Mouse (Mus musculus): ENCODE measurements around the gene 2200002D01Rik.

The 2200002D01Rik gene

DNA sequence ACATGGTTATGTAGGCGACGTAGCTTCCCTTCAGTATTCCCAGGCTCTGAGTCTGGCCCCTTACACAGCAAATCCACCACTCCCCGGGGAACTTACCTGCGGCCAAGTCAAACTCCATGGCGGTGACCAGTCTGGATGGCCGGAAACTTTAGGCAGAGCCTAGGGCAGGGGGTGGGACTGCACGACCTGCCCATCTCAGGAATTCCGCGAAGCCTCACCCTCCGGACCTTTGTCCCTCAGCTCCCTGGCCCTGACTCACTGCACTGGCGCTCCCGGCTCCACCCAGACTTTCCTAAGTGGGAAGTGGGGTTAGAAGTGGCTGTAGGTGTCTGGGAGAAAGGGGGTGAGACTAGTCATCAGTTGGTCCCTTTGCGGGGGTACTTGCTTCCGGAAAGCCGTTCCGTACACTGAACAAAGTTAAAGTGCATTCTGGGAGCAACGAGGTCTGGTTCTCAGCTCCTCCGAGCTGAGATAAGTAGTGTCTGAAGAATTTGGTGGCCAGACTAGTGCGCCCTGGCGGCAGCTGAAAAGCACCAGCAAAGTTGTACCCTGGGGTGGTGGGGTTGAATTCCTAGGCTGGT lies at the start of gene 2200002D01Rik:
2200002D01Rik (minus strand) TSS at position 206 of the 581 bp plus-strand sequence.
- DNase-seq, result peak; percentile 72

DNA sequence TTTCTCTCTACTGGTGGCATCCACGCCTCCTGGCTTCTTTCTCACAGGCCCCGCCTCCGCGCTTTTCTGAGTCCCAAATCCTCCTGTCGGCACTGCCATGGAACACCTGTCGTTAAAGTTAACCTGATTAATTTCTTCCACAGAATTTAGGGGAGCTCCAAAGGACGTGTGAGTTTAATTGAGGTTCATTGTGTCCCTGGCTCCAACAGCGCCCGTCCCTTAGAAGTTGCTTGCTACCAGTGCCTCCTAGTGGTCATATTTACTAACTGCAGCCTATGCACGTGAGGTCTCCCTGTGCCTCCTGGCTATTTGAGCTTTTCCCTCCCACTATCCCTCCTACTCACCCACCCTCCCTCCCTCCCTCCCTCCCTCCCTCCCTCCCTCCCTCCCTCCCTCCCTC lies 48.7 kb upstream of the 2200002D01Rik start:
- DNase-seq, result peak; percentile 81

DNA sequence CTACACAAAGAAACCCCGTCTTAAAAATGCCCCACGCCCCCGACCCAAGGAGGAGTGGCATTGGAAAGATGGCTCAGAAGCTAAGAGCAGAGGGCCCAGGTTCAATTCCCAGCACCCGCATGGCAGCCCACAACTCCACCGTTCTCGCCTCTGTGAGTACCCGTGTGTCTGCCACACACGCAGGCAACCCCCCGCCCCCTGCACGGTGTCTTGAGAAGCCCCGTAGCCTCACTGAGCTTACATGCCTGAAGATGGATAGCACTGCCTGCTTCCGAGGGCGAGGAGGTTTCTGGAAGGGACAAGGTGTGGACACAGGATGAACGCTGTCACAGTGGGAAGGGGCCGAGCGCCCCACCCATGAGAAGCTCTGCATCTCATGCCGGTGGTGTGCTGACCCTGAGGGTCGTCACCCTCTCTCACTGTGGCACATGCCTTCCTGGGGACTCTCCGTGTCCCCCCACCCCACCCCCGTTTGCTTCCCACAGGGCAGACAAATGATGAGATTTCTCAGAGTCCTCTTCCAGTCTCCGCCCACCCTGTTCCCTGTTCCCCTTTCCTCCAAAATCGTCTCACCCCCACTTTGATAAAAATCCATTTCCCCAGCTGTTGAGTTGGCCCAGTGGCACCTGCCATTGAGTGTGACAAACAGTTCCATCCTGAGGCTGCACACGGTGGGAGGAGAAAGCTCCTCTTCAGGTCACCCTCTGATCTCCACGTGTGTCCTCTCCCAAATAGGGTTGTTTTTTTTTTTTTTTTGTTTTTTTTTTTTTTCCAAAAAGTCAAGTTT lies 47.8 kb upstream of the 2200002D01Rik start:
- no peak for DNase-seq

DNA sequence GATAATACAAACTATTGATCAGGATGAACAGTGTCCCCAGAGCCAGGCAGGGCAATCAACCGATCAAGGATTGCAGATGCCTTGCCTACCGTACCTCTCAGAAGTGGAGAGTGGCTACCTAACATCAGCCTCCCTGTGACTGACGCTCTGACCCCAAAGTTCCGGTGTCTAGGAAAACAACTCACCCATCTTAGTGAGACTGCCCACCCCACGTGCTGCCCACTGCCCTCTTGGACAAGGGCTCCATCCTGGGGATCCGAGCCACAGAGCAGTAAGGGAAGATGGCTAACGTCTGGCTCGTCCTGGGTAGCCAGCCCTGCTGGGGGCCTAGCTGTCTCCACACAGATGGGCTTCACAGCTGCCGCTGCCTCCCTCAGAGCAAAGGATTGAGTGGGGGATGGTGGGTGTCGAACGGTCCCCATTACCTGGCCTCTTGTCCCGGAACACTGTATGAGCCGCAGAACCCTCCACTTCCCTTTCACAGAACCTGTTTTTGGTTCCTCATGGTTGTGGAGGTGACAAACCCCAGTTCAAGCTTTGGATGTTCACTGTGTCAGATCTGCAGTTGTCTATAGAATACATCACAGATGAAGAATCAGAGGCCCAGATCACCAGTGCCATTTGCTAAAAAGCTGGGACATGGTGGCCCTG lies 46.0 kb upstream of the 2200002D01Rik start:
- no peak for DNase-seq

DNA sequence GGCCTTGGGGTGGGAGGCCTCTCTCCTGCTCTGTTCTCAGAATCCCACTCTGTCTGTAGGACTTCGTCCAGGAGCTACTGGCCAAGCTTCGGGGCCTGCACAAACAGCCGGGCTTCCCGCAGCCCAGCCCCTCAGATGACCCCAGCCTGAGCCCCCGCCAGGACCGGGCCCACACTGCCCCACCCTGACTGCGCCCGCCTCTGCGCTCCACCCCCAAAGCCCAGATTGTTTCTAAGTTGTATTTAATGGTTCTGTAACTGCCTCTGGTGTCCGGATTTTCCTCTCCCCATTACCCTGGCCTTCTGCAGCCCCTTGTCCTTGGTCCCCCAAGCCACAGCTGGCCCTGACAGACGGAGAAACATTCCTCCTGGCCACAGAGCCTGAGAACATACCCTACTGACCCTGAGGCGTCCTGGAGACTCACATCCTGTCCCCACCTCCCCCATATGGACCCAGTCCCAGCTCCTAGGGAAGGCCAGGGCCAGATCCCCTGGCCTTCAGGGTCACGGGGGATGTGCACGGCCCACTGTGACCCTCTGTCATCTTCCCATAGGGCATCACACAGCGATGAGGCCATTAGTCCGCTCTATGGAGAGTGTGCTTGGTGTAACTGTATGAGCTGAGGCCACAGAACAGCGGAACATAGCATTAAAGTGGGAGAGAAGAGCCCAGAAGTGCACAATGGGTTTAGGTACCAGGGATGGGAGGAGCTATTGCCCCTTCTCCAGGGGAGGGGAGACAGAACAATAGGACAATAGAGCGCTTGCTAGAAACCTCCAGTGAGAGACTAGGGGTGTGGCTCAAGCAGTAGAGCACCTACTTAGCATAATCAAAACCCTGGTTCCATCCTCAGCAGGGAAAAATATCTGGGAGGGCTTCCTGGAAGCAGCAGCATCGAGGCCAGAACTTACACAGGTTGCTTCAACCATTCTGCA lies 45.1 kb upstream of the 2200002D01Rik start:
- DNase-seq, result peak; percentile 82

DNA sequence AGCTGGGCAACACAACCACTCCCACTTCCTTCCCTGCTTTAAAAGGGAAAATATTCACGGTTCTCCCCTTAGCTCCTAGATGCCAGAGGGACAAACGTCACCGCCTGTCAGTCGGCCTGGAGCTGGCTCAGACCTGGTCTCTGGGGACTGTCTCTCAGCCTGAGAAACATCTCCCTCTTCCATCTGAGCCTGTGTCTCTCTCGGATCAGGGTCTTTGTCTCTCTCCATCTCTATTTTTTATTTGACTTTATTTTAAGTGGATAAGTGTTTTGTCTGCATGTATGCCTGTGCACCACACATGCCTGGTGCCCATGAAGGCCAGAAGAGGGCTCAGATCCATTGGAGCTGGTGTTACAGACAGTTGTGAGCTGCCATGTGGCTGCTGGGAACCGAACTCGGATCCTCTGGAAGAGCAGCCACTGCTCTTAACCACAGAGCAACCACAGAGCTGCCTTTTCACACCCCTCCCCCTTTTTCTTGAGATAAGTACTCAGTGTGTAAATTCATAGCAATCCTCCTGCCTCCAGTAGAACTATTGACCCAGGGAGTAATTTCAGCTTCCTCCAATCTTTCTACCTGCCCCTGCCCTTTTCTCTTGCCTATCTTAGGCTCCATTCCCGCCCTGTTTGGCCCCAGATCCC lies 44.3 kb upstream of the 2200002D01Rik start:
- DNase-seq, result peak; percentile 53

DNA sequence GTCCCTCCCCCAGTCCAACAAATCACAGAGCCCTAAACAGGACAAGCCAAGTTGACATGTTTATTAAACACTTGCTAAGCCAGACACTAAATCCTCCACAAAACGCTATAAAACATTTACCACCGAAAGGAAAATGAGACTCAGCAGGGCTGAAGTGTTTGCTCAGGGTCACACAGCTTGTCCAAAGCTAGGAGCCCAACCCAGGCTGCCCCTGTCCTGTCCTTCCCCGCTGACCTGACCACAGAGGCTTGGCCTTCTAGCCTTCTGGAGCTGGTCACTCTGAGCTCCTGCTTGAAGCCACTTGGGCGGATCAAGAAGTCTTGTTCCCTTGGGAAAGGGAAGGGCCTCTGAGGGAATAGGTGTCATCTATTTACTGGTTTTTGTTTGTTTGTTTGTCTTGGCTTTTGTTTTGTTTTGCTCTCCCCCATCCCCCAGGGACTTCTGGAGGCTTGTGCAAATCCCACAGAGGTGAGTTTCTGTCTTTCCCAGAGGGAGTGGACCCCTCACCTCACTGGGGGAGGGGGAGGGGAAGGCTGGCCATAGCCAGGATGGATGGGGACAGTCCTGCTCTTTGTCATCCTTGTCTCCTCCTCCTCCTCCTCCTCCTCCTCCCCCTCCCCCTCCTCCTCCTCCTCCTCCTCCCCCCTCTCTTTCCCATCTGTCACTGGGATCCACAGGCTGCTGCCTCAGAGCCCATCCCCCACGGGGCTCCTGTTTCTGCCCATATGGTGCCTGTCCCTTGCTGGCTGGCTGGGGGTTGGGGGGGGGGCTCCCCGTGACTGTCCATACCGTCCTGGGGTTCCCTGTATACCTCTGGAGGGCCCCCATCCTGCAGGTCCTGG lies 43.6 kb upstream of the 2200002D01Rik start:
- DNase-seq, result peak; percentile 64

DNA sequence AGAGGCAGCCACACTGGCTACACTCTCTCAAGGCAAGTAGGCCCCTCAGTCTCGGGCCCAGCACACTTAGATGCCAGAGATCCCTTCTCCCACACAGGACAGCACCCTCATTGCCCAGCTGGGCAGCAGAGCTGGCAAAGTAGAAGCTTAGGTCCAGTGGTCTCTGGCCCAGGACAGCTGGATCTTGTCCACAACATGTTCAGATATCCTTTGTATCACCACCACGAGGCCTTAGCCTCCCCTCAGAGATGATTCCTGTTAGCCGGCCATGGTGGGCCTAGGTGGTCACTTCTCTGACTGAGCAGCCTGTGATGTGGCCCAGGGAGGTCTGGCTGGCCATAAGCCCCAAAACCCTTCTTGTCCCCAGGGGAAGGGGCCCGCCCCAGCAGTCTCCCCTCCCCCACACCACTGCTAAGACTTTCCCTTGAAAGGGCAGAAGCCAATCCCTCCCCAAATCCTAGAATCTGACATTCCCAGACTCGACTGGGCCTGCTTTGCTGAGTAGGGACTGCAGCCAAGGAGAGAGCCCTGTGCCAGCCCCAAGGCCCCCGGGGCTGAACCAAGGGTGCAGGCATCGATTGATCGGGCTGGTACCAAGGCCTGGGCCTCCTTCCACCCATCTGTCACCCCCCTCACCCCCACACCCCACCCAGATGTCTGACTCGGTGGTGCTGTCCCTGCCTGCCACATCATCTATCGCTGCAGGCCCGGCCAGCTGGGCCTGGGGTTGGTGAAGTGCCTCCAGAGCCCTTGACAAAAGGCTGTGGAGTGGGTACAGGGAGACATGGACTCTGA lies 42.6 kb upstream of the 2200002D01Rik start:
- peak; percentile 48 for DNase-seq

DNA sequence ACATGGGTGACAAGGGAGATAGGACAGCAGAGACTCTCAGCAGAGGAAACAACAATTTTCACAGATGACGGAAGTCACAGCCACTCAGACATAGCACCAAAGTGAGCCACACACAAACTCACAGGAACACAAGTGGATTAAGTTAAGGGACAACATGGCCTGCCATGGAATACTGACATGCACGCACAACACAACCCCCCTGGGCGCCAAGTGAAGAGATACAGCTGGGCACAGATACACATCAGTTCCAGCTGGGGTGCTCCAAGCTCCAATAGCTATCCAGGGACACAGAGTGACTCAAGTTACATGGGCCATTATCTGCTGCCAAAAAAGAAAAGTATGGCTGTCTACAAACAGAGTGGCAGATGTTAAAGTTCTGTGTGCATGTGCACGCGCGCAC lies 41.6 kb upstream of the 2200002D01Rik start:
- DNase-seq, result peak; percentile 70

DNA sequence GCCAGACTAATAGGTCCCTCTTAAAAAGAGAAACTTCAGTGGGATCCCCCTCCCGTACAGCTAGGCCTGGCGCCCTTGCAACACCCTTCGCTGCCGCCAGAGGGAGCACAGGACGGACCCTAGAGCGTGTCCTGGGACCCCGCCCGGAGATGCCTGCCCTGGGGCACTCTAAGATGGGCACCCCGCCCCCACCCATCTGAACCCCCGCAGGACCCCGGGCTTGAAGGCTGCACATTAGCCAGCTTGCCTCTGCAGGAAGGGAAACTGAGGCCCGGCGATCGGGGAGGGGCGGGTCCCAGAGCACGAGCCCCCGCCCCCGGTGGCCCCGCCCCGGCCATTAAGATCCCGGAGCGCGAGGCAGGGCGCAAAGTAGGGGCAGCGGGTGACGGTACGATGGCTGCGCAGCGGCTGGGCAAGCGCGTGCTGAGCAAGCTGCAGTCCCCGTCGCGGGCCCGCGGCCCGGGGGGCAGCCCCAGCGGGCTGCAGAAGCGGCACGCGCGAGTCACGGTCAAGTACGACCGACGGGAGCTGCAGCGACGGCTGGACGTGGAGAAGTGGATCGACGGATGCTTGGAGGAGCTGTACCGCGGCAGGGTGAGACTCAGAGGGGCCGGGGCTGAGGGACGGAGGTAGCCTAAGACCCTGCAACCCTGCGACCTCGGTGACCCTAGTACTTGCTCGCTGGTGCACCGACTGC lies 40.8 kb upstream of the 2200002D01Rik start, which contains the start of gene Ppp1r14a:
Ppp1r14a (plus strand) TSS at position 367 of the 697 bp plus-strand sequence.
- peak; percentile 92 for DNase-seq

DNA sequence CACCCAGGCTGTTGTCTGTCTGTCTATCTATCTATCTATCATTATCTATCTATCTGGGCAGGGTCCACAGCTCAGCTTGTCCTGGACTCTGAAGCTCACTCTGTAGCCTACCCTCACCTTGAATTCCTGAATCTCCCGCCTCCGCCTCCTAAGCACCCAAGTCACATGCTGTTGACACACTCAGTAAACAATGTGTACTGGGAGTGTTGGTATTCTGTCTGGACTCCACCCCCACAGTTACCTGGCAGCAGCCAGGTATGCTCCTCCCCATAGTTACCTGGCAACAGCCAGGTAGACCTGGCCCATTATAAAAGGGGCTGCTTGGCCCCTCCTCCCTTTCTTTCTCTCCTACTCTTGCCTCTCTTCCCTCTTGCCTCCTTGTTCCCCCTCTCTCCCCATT lies 39.8 kb upstream of the 2200002D01Rik start:
- no peak for DNase-seq

DNA sequence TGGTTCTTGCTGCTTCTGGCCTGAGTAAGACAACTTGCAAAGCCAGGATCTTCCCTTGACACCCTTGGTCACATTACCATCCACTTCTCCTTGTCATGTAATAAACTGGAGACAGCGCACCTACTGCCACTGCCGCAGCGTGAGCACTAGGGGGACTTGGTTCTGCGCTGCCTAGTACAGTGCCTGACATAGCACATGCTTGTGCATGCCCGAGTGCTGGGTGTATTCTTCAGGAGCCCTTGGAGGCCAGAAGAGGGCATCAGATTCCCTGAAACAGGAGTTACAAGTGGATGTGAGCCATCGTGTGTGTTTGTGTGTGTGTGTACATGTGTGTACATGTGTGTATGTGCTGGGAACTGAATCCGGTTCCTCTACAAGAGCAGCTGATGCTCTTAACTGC lies 39.2 kb upstream of the 2200002D01Rik start:
- no peak for DNase-seq

DNA sequence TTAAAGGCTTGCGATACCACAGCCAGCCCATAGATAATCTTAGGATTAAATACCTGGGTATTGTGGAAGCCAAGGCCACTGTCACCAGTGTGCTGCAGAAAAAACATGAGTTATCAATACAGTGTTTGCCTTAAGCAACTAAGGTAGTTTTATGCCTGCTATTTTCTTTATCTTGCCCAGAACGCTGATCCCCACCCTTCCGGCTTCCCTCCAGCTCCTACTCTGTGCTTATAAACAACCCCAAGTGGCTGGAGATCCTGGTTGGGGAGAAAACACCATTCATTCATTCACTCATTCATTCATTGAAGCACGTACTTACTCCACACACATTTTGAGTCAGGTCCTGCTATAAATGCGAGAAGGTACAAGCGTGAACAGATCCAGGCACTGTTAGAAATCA lies 36.3 kb upstream of the 2200002D01Rik start:
- DNase-seq, result no peak

DNA sequence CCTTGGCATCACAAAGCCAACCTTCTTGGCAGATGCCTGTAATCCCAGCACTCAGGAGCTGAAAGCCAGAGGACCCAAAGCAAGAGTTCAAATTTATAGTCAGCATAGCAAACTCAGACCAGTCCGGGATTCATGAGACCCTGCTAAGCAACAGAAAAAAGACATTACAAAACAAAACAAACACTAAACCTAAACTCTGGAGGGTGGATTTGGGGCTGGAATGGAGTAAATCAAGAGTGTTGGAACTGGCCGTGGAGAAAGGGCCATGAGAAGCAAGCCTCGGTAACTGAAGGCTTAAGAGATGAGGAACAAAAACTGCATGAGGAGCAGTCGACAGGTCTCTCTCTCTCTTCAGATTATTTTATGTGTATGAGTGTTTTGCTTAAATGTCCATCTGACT lies 35.6 kb upstream of the 2200002D01Rik start:
- DNase-seq, result no peak

DNA sequence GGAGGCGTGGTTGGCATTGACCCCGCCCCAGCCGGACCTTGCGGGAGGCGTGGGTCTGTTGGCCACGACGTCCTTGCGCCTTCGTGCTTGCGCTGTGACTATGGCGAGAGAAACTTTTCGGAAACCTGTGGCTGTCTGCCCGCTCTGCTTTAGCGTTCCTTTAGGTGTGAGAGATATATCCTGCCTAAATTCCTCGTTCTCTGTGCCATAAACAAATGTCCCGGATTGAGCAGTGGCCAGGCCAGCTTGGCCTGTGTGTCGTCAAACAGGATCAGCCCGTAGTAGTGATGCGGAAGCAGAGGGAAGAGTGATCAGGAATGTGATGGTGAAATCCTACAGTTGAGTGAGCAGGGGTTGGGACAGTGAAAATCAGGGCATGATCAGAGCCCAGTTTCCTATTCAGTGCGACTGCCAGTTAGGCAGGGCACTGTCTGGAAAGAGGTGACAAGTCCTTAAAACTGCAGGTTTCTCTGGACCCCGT lies 33.8 kb upstream of the 2200002D01Rik start:
- no peak for DNase-seq

DNA sequence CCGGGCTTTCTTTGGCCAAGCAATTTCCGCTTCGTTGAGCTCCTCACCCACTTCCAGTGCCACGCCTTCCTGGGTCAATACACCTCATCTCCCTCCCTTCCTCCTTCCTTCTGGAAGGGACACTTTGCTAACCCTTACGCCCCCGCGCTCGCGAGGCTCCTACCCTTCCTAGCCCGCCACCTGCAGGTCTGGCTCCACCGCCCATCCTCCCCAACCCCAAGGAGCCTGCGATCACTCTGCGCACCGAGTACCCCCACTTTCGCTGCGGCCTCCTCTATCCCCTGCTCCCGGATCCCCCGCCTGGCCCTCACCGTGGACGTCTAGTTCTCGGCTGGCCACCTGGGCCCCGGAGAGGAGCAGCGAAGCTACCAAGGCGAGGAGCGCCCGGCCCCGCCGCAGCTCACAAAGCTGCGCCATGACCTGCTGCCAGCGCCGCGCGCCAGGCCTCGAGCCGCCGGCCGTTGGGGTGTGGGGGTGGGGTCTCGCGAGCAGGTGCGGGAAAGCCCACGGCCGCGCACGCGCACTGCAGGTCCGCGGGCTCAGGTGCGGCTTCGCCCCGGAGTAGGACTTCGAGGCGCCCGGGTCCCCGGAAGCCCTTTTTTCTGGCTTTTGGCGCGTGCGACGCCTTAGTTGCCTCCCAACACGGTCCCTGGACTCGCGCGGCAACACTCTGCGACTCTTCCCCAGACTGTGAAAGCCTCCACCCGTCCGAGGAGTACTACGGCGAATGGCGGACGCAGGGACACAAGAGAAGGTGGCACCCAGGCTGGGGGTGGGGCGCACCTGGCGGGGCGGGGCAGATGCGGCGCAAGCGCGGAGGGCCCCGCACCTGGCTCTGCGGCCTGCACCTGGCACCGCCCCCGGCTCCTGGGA lies 33.2 kb upstream of the 2200002D01Rik start, which contains the start of gene Spint2:
Spint2 (minus strand) TSS at position 712 of the 873 bp plus-strand sequence.
- peak; percentile 93 for DNase-seq

DNA sequence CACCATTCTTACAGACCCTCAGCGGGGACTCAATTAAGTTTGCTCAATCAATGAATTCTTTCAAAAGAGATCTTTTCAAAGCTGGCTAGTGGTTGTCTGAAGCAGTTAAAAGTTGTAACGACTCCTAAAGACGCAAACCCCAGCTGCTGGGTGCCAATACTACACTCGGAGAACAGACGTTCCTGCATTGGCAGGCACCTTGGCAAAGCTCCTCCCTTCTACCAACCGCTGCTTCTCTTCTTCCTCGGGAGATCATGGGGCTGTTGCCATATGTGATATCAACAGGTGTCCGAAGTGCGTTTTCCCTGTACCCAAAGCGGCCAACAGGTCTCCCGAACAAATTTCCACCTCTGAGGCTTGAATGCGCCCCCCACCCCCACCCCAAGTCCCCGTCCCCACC lies 32.5 kb upstream of the 2200002D01Rik start:
- no peak for DNase-seq

DNA sequence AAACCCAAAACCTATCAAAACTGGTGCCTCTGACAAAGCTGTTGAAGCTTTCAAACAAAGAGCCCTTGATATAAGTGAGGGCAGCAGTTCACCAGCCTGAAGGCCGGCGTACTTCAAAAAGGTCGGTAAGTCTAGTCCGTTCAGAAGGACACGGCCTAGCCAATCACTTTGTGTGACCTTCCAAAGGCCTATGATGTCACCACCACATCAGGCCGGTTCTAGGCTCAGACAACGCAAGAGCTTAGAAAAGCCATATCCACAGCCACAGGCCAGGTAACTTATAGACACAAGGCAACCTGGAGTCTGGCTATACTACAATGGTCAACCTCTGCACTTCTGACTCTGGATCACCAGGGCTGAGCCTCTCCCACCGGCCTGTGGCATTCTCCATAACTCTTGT lies 31.7 kb upstream of the 2200002D01Rik start:
- no peak for DNase-seq

Data from kidney, postnatal 10 days (tissue).